Mouse (Mus musculus): ENCODE measurements around the gene 6820408C15Rik.

GRCm38 (mm10) chr2:152384191-152384590 lies 31.2 kb upstream of the 6820408C15Rik start:
- TF ChIP-seq CTCF (IDR thresholded peaks at IDR 0.05; ENCODE audit: control insufficient read depth, insufficient read depth, low read length) (no peak), POLR2A (IDR thresholded peaks at IDR 0.05; ENCODE audit: borderline replicate concordance, control insufficient read depth, low read depth, low read length) (no peak)
